Mouse (Mus musculus) lung, postnatal 36 days (tissue): ENCODE measurements around the gene Gm40193.

Source experiments
- DNase-seq: peaks from one replicate; pipeline ENCODE4 v3.0.0; 2022; ENCODE audit warnings: mixed read lengths

Gm40193 gene

GRCm38 (mm10) chr11:70502018-70502417 lies 30.7 kb downstream of the Gm40193 start:
- DNase-seq: no peak

GRCm38 (mm10) chr11:70500476-70500812 lies 32.3 kb downstream of the Gm40193 start:
- DNase-seq: no peak

- peak; percentile 82 for DNase-seq
These were observed 32.9 kb downstream of the Gm40193 start for GRCm38 (mm10) chr11:70499566-70500475.

- DNase-seq: peak; percentile 53
These were observed 43.1 kb downstream of the Gm40193 start for GRCm38 (mm10) chr11:70489684-70490083.

- DNase-seq: no peak
These were observed 43.6 kb downstream of the Gm40193 start for GRCm38 (mm10) chr11:70489138-70489537.

- no peak for DNase-seq
These were observed 44.9 kb downstream of the Gm40193 start for GRCm38 (mm10) chr11:70487816-70488215.

- DNase-seq: no peak
These were observed 47.2 kb downstream of the Gm40193 start for GRCm38 (mm10) chr11:70485498-70485897.
